Mouse (Mus musculus) MEL (cell line): ENCODE measurements at regions not wholly inside any gene's neighbourhood (a gene's known extent, or its start where the extent isn't known, plus 50 kb on each side); places are given as distances from the start of the nearest gene placed in this dataset.
A peak's percentile ranks its signal among the peaks of the same experiment; 100 is the strongest.

Experiments
- DNase-seq: peaks from one replicate; pipeline ENCODE4 v3.0.0; 2011; ENCODE audit warnings: low read depth, low spot score
- H3K27ac ChIP-seq: 2 replicates; pipeline ENCODE4 v1.5.1; 2012; ENCODE audit warnings: low read depth, mild to moderate bottlenecking, control low read depth, low read length, moderate library complexity; ENCODE audit not compliant: control insufficient read depth
- H3K27me3 ChIP-seq, 2 experiments: fragments of 150-350 bp in 1 of 2; sonication (generic) in 1 of 2; 2 replicates each; pipeline ENCODE4 v1.6.1; 2012; ENCODE audit warnings: low read length in 2 of 2, mild to moderate bottlenecking in 2 of 2, improper control_type of control experiment in 1 of 2, moderate library complexity in 1 of 2; ENCODE audit not compliant: insufficient read depth in 2 of 2, control insufficient read depth in 1 of 2
- H3K36me3 ChIP-seq, 2 experiments: 2 replicates each; pipeline ENCODE4 v1.6.1; 2012 to 2014; ENCODE audit warnings: low read length in 2 of 2, improper control_type of control experiment in 1 of 2, inconsistent platforms in 1 of 2, mild to moderate bottlenecking in 1 of 2; ENCODE audit not compliant: insufficient read depth in 2 of 2, control insufficient read depth in 1 of 2
- H3K4me1 ChIP-seq, 2 experiments: fragments of 150-350 bp in 1 of 2; sonication (generic) in 1 of 2; 2 replicates each; pipeline ENCODE4 v1.6.1; 2012; ENCODE audit warnings: low read length in 2 of 2, improper control_type of control experiment in 1 of 2, mild to moderate bottlenecking in 1 of 2; ENCODE audit not compliant: insufficient read depth in 2 of 2, control insufficient read depth in 1 of 2
- H3K4me3 ChIP-seq, 2 experiments: fragments of 150-350 bp in 1 of 2; sonication (generic) in 1 of 2; 2 replicates each; pipeline ENCODE4 v1.5.1; 2012; ENCODE audit warnings: low read depth in 2 of 2, low read length in 2 of 2, mild to moderate bottlenecking in 2 of 2, moderate library complexity in 2 of 2, control low read depth in 1 of 2, improper control_type of control experiment in 1 of 2; ENCODE audit not compliant: control insufficient read depth in 1 of 2, insufficient read depth in 1 of 2
- H3K79me2 ChIP-seq: 2 replicates; pipeline ENCODE4 v1.6.1; 2012; ENCODE audit warnings: mild to moderate bottlenecking, low read length, moderate library complexity; ENCODE audit not compliant: control insufficient read depth, poor library complexity, insufficient read depth
- H3K9ac ChIP-seq: 2 replicates; pipeline ENCODE4 v1.6.1; 2012; ENCODE audit warnings: low read depth, mild to moderate bottlenecking, control low read depth, low read length, moderate library complexity; ENCODE audit not compliant: control insufficient read depth, poor library complexity, severe bottlenecking
- H3K9me3 ChIP-seq: fragments of 150-350 bp; sonication (generic); replicated peaks from 2 replicates; pipeline ENCODE4 v1.6.1; 2012; ENCODE audit warnings: mild to moderate bottlenecking, low read length, improper control_type of control experiment, moderate library complexity; ENCODE audit not compliant: insufficient read depth
- BHLHE40 ChIP-seq: IDR thresholded peaks from 2 replicates; pipeline ENCODE4 v1.6.1; 2012; ENCODE audit warnings: low read depth, mild to moderate bottlenecking, inconsistent platforms, low read length, improper control_type of control experiment, borderline replicate concordance
- CHD1 ChIP-seq: IDR thresholded peaks from 2 replicates; pipeline ENCODE4 v1.6.1; 2012; ENCODE audit warnings: low read depth, mild to moderate bottlenecking, inconsistent platforms, low read length, improper control_type of control experiment
- CHD2 ChIP-seq: IDR thresholded peaks from 2 replicates; pipeline ENCODE4 v1.6.1; 2011; ENCODE audit warnings: low read length, improper control_type of control experiment
- CTCF ChIP-seq, 3 experiments: IDR thresholded peaks in 2 of 3; conservative IDR thresholded peaks in 1 of 3; 2 replicates each; pipeline ENCODE4 v1.5.1; 2011 to 2012; ENCODE audit warnings: low read length in 3 of 3, low read depth in 2 of 3, mild to moderate bottlenecking in 2 of 3, improper control_type of control experiment in 1 of 3, inconsistent platforms in 1 of 3, mixed read lengths in 1 of 3, moderate library complexity in 1 of 3; ENCODE audit not compliant: control insufficient read depth in 1 of 3, insufficient read depth in 1 of 3, poor library complexity in 1 of 3, severe bottlenecking in 1 of 3
- E2F4 ChIP-seq: IDR thresholded peaks from 2 replicates; pipeline ENCODE4 v1.6.1; 2011; ENCODE audit warnings: low read depth, low read length, improper control_type of control experiment, borderline replicate concordance
- ELF1 ChIP-seq: IDR thresholded peaks from 2 replicates; pipeline ENCODE4 v1.6.1; 2014; ENCODE audit warnings: low read depth, mild to moderate bottlenecking, inconsistent platforms, low read length, improper control_type of control experiment, moderate library complexity
- EP300 ChIP-seq, 2 experiments: IDR thresholded peaks; 2 replicates each; pipeline ENCODE4 v1.6.1; 2011; ENCODE audit warnings: improper control_type of control experiment in 2 of 2, low read length in 2 of 2, low read depth in 1 of 2, mild to moderate bottlenecking in 1 of 2
- ETS1 ChIP-seq: IDR thresholded peaks from 2 replicates; pipeline ENCODE4 v1.6.1; 2012; ENCODE audit warnings: low read depth, mild to moderate bottlenecking, inconsistent platforms, low read length, improper control_type of control experiment, moderate library complexity
- GABPA ChIP-seq: IDR thresholded peaks from 2 replicates; pipeline ENCODE4 v1.6.1; 2012; ENCODE audit warnings: low read depth, mild to moderate bottlenecking, inconsistent platforms, low read length, improper control_type of control experiment, moderate library complexity
- GATA1 ChIP-seq: IDR thresholded peaks from 2 replicates; pipeline ENCODE4 v1.6.1; 2011; ENCODE audit warnings: low read depth, low read length, improper control_type of control experiment
- HCFC1 ChIP-seq: IDR thresholded peaks from 2 replicates; pipeline ENCODE4 v1.6.1; 2012; ENCODE audit warnings: low read depth, mild to moderate bottlenecking, inconsistent platforms, low read length, improper control_type of control experiment, moderate library complexity
- JUND ChIP-seq: IDR thresholded peaks from 2 replicates; pipeline ENCODE4 v1.6.1; 2011; ENCODE audit warnings: low read depth, mild to moderate bottlenecking, improper control_type of control experiment, low read length
- KAT2A ChIP-seq: conservative IDR thresholded peaks from 2 replicates; pipeline ENCODE4 v1.6.1; 2012; ENCODE audit warnings: low read depth, low read length, improper control_type of control experiment, inconsistent platforms
- MAFK ChIP-seq: IDR thresholded peaks from 2 replicates; pipeline ENCODE4 v1.6.1; 2011; ENCODE audit warnings: low read depth, mild to moderate bottlenecking, low read length, improper control_type of control experiment, borderline replicate concordance
- MAX ChIP-seq: IDR thresholded peaks from 2 replicates; pipeline ENCODE4 v1.6.1; 2011; ENCODE audit warnings: low read length, improper control_type of control experiment
- MAZ ChIP-seq: IDR thresholded peaks from 2 replicates; pipeline ENCODE4 v1.6.1; 2012; ENCODE audit warnings: low read depth, mild to moderate bottlenecking, inconsistent platforms, low read length, improper control_type of control experiment
- MEF2A ChIP-seq: IDR thresholded peaks from 2 replicates; pipeline ENCODE4 v1.6.1; 2014; ENCODE audit warnings: low read depth, mild to moderate bottlenecking, inconsistent platforms, low read length, improper control_type of control experiment; ENCODE audit not compliant: poor library complexity, insufficient replicate concordance, severe bottlenecking; ENCODE audit errors: extremely low read depth
- MXI1 ChIP-seq: IDR thresholded peaks from 2 replicates; pipeline ENCODE4 v1.6.1; 2011; ENCODE audit warnings: mild to moderate bottlenecking, low read depth, low read length, improper control_type of control experiment
- MYB ChIP-seq: IDR thresholded peaks from 2 replicates; pipeline ENCODE4 v1.6.1; 2011; ENCODE audit warnings: mild to moderate bottlenecking, low read depth, low read length, improper control_type of control experiment
- MYC ChIP-seq: IDR thresholded peaks from 2 replicates; pipeline ENCODE4 v1.6.1; 2011; ENCODE audit warnings: low read depth, mild to moderate bottlenecking, low read length, improper control_type of control experiment, moderate library complexity
- NELFE ChIP-seq: IDR thresholded peaks from 2 replicates; pipeline ENCODE4 v1.6.1; 2011; ENCODE audit warnings: low read depth, low read length, improper control_type of control experiment
- POLR2A ChIP-seq, 2 experiments: IDR thresholded peaks; 2 replicates each; pipeline ENCODE4 v1.6.1; 2011 to 2012; ENCODE audit warnings: low read length in 2 of 2, mild to moderate bottlenecking in 2 of 2, control low read depth in 1 of 2, improper control_type of control experiment in 1 of 2, low read depth in 1 of 2, moderate library complexity in 1 of 2; ENCODE audit not compliant: control insufficient read depth in 1 of 2, insufficient read depth in 1 of 2, poor library complexity in 1 of 2
- POLR2AphosphoS2 ChIP-seq: IDR thresholded peaks from 2 replicates; pipeline ENCODE4 v1.6.1; 2011; ENCODE audit warnings: low read length, improper control_type of control experiment
- POLR2AphosphoS5 ChIP-seq: IDR thresholded peaks from 2 replicates; pipeline ENCODE4 v1.6.1; 2012; ENCODE audit warnings: low read depth, borderline replicate concordance, mild to moderate bottlenecking, inconsistent platforms, low read length, moderate library complexity, mixed read lengths
- RCOR1 ChIP-seq: IDR thresholded peaks from 2 replicates; pipeline ENCODE4 v1.6.1; 2012; ENCODE audit warnings: low read depth, mild to moderate bottlenecking, inconsistent platforms, low read length, improper control_type of control experiment
- SIN3A ChIP-seq: IDR thresholded peaks from 2 replicates; pipeline ENCODE4 v1.6.1; 2012; ENCODE audit warnings: low read length, improper control_type of control experiment, inconsistent platforms
- SMC3 ChIP-seq: IDR thresholded peaks from 2 replicates; pipeline ENCODE4 v1.6.1; 2011; ENCODE audit warnings: low read depth, low read length, improper control_type of control experiment
- TAL1 ChIP-seq: IDR thresholded peaks from 2 replicates; pipeline ENCODE4 v1.6.1; 2012; ENCODE audit warnings: mild to moderate bottlenecking, inconsistent platforms, low read length, moderate library complexity, mixed read lengths
- TBP ChIP-seq: IDR thresholded peaks from 2 replicates; pipeline ENCODE4 v1.8.0; 2011; ENCODE audit warnings: low read depth, low read length, improper control_type of control experiment
- TCF12 ChIP-seq: IDR thresholded peaks from 2 replicates; pipeline ENCODE4 v1.6.1; 2014; ENCODE audit warnings: low read depth, mild to moderate bottlenecking, inconsistent platforms, low read length, improper control_type of control experiment, moderate library complexity
- UBTF ChIP-seq: IDR thresholded peaks from 2 replicates; pipeline ENCODE4 v1.6.1; 2012; ENCODE audit warnings: low read depth, mild to moderate bottlenecking, inconsistent platforms, low read length, improper control_type of control experiment, moderate library complexity, borderline replicate concordance; ENCODE audit not compliant: insufficient read depth
- USF1 ChIP-seq: IDR thresholded peaks from 2 replicates; pipeline ENCODE4 v1.6.1; 2014; ENCODE audit warnings: low read depth, mild to moderate bottlenecking, inconsistent platforms, low read length, improper control_type of control experiment, moderate library complexity
- USF2 ChIP-seq, 2 experiments: IDR thresholded peaks; 2 replicates each; pipeline ENCODE4 v1.6.1; 2011 to 2012; ENCODE audit warnings: improper control_type of control experiment in 2 of 2, low read length in 2 of 2, borderline replicate concordance in 1 of 2, inconsistent platforms in 1 of 2, low read depth in 1 of 2, mild to moderate bottlenecking in 1 of 2; ENCODE audit not compliant: insufficient read depth in 1 of 2
- ZC3H11A ChIP-seq: IDR thresholded peaks from 2 replicates; pipeline ENCODE4 v1.6.1; 2012; ENCODE audit warnings: low read depth, mild to moderate bottlenecking, inconsistent platforms, low read length, improper control_type of control experiment
- ZKSCAN1 ChIP-seq: IDR thresholded peaks from 2 replicates; pipeline ENCODE4 v1.6.1; 2012; ENCODE audit warnings: low read depth, mild to moderate bottlenecking, inconsistent platforms, low read length, improper control_type of control experiment, moderate library complexity
- ZMIZ1 ChIP-seq: IDR thresholded peaks from 2 replicates; pipeline ENCODE4 v1.6.1; 2012; ENCODE audit warnings: low read depth, mild to moderate bottlenecking, inconsistent platforms, low read length, improper control_type of control experiment, moderate library complexity
- ZNF384 ChIP-seq: IDR thresholded peaks from 2 replicates; pipeline ENCODE4 v1.6.1; 2012; ENCODE audit warnings: low read depth, mild to moderate bottlenecking, inconsistent platforms, low read length, improper control_type of control experiment

DNA sequence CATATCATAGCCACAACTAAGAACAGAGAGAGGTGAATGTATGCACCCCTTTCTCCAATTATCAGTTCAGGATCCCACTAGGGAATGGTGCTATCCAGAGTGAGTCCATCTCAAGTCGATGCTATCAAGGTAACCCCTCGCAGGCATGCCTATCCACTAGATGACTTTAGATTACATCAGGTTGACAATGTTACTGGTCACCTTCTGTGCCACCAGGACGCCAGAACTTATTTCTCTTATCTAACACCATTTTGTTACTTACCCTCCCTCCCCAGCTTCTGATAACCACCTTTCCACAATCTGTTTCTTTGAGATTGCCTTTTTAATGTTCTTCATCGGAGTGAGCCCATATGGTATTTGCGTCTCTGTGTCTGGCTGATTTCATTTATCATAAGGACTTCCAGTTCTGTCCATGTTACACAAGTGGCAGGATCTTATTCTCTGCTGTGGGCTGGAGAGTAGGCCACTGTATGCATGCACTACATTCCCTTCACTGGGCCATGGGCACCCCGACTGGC is 57.9 kb upstream of the Klf13 start:
- Histone ChIP-seq H3K4me1 (peaks cover 31 to 65% of the 10 kb centered on the region in 2 experiments), H3K27ac (peak overlapping the region; percentile 60), H3K9ac (no peak overlapping the region)
- TF ChIP-seq POLR2AphosphoS2 (peak; percentile 47; the same call in 1 of the 2 replicates), ETS1 (peak; percentile 93), UBTF (no peak), TBP (no peak), GABPA (no peak), JUND (no peak), CHD2 (no peak), POLR2AphosphoS5 (no peak), ZNF384 (peak; percentile 27; the same call in 1 of the 2 replicates), ZMIZ1 (no peak), POLR2A (IDR thresholded peaks at IDR 0.05; ENCODE audit: control insufficient read depth in 1 of 2, insufficient read depth in 1 of 2, low read depth in 1 of 2, low read length in 2 of 2, poor library complexity in 1 of 2) (no peak), ZC3H11A (no peak), ELF1 (no peak), MAX (no peak), SMC3 (no peak), CTCF (IDR thresholded peaks at IDR 0.05 in 2 of 3, conservative IDR thresholded peaks at IDR 0.05 in 1 of 3; ENCODE audit: control insufficient read depth in 1 of 3, insufficient read depth in 1 of 3, low read depth in 2 of 3, low read length in 3 of 3, poor library complexity in 1 of 3, severe bottlenecking in 1 of 3) (no peak), EP300 (IDR thresholded peaks at IDR 0.05; ENCODE audit: low read depth in 1 of 2, low read length in 2 of 2) (peak; percentile 95 to 97), SIN3A (peak; percentile 73), RCOR1 (peak; percentile 96), MXI1 (no peak), HCFC1 (no peak), MEF2A (no peak), USF2 (IDR thresholded peaks at IDR 0.05; ENCODE audit: borderline replicate concordance in 1 of 2, insufficient read depth in 1 of 2, low read depth in 1 of 2, low read length in 2 of 2) (no peak), E2F4 (no peak), TCF12 (peak; percentile 99), MAZ (peak; percentile 63; the same call in 1 of the 2 replicates), ZKSCAN1 (no peak), MAFK (peak; percentile 37; the same call in 1 of the 2 replicates), MYC (peak; percentile 71; the same call in 1 of the 2 replicates), BHLHE40 (peak; percentile 17; the same call in 1 of the 2 replicates), MYB (no peak; the same call in 1 of the 2 replicates), USF1 (no peak), GATA1 (peak; percentile 97), NELFE (no peak), CHD1 (no peak), TAL1 (peak; percentile 86), KAT2A (no peak; the same call in 1 of the 2 replicates)

More for the DNA sequence above, 57.9 kb upstream of the Klf13 start:
- Histone ChIP-seq H3K27me3 (no peaks in the 10 kb centered on the region), H3K4me3 (no peak overlapping the region), H3K79me2 (no peaks in the 10 kb centered on the region), H3K9me3 (no peaks in the 10 kb centered on the region), H3K36me3 (peaks cover 0 to 31% of the 10 kb centered on the region in 2 experiments; a peak in 2 of 4 replicates)
- peak; percentile 77 for DNase-seq
